Mouse (Mus musculus): Measurements from ENCODE around the gene Depdc1b. TPM values are rescaled to one million over a fixed set of nuclear protein-coding genes. Genes with fewer than 3 reads are reported as not detected.
A peak's percentile ranks its signal among the peaks of the same experiment; 100 is the strongest.

Depdc1b gene
- polyA plus RNA-seq (2021), result 12.2 TPM

DNA sequence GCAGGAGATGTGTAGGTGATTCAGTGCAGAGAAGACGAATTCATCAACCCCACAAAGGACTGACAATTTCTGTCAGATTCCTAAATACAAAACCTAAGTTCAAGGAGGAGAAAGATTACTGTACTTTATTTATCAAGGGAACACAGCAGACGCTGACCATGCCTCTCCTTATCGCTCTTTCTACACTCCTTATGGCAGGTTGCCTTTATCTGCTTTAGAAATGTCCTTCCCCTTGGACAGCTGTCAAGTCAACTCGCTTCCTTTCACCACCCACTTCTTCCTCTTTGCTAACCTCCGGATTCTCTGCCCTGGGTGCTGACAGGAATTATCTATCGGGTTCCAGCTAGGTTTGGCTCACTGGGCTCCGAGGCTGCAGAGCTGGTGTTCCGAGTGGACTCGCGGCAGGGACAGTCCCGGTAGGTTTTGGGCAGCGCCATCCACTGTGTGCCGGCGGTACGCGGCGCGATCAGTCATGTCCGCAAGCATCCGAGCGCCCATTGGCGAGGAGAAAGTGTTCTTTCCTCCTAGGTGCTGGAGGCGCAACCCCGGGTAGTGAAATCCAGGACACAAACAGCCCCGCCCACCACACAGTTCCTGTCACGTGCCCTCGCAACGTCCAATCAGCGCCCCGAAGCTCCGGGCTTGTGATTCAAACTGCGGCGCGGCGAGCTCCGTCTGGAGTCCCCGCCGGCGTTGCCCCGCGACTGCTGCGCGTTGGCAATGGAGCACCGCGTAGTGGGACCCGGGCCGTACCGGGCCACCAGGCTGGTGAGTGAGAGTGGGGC, at the start of gene Depdc1b:
TSS of gene Depdc1b (plus strand) at position 631 of the 785 bp plus-strand sequence.
- no peaks in the 10 kb centered on the region for H3K27me3 ChIP-seq
- ATAC-seq, result peak; percentile 99
- peak; percentile 68 for DNase-seq (ENCODE audit: low read depth, low spot score)
- no peak for TF ChIP-seq CTCF (IDR thresholded peaks at IDR 0.05)
- ChIA-PET POLR2A (interaction anchor here (0.7 to 1.1 kb wide), 3 partner anchors 23 to 126 kb away, joined by 3 read pairs; partner anchors contain the start of gene Elovl7), CTCF (interaction anchor here (0.6 to 4.0 kb wide), 13 partner anchors 9 to 140 kb away, joined by 3 to 19 read pairs (median 4); partner anchors contain the start of gene Elovl7)
- in situ Hi-C loops (cut with MboI; ENCODE audit: low pct_unique_long_range_greater_than_20kb), result no loop called here

DNA sequence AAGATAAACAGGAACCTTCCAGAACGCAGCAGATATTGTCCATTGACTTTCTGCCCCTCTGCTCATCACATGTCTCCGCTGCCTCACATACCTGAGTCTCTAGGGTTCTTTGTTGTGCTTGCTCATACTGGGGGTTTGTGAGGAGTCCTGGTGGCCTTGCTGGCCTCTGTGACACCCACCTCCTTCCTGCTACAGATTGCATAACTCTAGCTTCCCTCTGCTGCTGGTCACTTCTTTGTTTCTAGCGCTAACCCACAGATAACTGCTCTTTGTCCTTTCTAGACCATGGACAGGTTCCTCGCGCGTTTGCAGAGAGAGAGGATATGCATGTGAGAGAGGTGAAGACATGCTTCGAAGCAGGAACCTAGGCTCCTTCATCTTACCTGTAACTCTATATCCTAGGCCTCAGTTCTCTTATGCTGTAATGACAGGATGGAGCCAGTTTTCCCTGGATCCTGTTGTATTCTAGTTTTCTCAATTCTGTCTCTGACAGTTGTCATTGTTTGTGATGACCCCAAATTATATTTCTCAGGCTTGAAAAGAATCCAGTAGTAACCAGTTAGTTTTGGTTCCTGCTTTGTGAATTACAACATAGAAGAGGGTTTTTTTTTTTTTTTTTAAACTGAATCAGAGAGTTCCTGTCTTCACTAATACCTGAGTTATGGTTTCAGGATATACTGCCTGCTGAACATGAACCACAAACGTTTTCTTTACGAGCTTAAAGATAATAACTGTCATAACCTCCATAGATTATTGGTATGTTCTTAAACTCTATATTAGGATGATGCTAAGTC, 48.1 kb upstream of the Depdc1b start:
- H3K27me3 ChIP-seq, result no peaks in the 10 kb centered on the region
- no peak for TF ChIP-seq CTCF (IDR thresholded peaks at IDR 0.05)
- ChIA-PET POLR2A (no interaction called here), CTCF (no interaction called here)
- in situ Hi-C loops (cut with MboI; ENCODE audit: low pct_unique_long_range_greater_than_20kb), result loop anchor here (10.0 kb wide), 1 partner anchor 53 kb away; the partner anchor contains the start of gene Elovl7
- DNase-seq (ENCODE audit: low read depth, low spot score), result no peak
- ATAC-seq, result no peak

DNA sequence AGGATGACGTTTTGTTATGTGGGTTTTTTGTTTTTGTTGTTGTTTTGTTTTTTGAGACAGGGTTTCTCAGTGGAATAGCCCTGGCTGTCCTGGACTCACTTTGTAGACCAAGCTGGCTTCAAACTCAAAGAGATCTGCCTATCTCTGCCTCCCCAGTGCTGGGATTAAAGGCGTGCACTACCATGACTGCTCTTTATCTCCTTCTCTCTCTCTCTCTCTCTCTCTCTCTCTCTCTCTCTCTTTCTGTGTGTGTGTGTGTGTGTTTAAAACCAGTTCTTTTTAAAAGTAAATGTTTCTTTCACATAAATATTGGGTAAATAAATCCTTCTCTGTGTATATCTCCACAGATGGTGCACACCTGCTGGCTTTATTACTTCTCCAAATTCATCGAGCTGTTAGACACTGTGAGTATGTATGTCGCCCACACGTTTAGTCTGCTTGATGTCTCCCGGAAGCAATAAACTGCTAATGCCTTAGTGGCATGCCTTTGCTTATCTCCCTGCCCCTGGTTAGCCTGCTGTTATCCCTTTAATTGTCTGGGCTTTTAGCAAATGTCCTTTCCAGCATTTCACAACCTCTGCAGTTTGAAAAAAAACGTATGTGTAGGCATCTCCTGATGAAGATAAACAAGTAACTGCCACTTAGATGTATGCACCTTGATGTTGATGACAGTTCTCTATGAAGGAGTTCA, 44.5 kb upstream of the Depdc1b start:
- ChIA-PET CTCF (no interaction called here), POLR2A (no interaction called here)
- H3K27me3 ChIP-seq, result no peaks in the 10 kb centered on the region
- in situ Hi-C loops (cut with MboI; ENCODE audit: low pct_unique_long_range_greater_than_20kb), result no loop called here
- ATAC-seq (no peak), DNase-seq (ENCODE audit: low read depth, low spot score) (no peak)
- no peak for TF ChIP-seq CTCF (IDR thresholded peaks at IDR 0.05)

DNA sequence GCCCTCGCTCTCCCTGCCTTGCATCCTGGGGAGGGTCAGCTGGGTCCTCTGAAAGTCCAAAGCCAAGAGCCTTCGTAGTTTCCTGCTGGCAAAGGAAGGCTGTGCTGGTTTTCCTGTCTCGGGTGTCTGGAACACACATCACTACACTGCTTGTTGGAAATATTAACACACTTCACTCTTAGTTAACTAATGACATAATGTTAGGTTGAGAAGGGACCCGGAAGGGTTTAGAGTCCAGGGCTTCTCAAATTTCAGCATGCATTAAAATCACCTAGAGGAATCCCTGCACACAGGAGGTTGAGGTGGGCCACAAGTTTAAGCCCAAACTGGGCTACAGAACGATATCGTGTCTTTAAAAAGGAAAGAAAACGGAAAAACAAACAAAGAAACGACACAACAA, 43.8 kb upstream of the Depdc1b start:
- no peak for TF ChIP-seq CTCF (IDR thresholded peaks at IDR 0.05)
- DNase-seq (ENCODE audit: low read depth, low spot score) (no peak), ATAC-seq (no peak)
- no peaks in the 10 kb centered on the region for H3K27me3 ChIP-seq
- ChIA-PET CTCF (no interaction called here), POLR2A (interaction anchor here (0.6 kb wide), 1 partner anchor 706 kb away, joined by 3 read pairs; no protein-coding TSS in a partner anchor)
- in situ Hi-C loops (cut with MboI; ENCODE audit: low pct_unique_long_range_greater_than_20kb), result no loop called here

DNA sequence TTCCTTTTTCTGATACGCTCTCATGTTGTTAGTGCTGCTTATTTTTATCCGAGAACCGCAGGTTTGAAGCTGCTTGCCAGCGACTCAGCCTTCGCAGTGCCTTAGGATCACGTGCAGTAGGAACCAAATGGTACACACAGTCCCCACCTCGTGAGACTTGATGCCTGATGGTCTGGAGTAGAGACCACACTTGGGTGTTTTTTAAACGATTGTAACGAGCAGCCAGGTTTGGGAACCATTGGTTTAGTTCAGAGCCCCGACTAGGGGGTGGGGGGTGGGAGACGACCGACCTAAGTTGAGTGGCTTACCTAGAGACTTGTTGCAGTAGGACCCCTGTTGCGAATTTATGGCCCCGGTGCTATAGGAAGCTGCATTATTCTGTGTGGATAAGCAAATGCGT, 43.1 kb upstream of the Depdc1b start:
- no peak for ATAC-seq
- no peak for TF ChIP-seq CTCF (IDR thresholded peaks at IDR 0.05)
- H3K27me3 ChIP-seq, result no peaks in the 10 kb centered on the region
- ChIA-PET POLR2A (interaction anchor here (0.6 to 1.1 kb wide), 2 partner anchors 29 to 706 kb away, joined by 3 to 6 read pairs; no protein-coding TSS in a partner anchor), CTCF (no interaction called here)
- no peak for DNase-seq (ENCODE audit: low read depth, low spot score)
- in situ Hi-C loops (cut with MboI; ENCODE audit: low pct_unique_long_range_greater_than_20kb), result no loop called here

DNA sequence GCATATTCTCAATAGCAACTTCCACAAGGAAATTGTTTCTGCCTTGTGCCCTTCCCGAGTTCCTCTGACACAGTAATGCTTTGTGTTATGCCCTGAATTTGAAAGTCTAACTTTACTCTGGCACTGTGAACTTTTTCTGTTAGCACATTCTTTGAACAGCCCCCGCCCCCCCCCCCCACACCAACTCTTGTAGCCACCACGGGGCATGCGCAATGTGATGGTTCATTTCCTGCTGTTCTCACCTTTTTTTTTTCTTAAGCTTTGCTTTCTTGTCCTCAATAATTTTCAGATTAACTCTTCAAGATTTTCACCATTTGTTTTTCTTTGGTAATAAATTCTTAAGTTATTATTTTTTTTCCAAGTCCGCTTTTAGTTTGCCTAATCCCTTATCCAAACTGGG, 42.7 kb upstream of the Depdc1b start:
- no peak for TF ChIP-seq CTCF (IDR thresholded peaks at IDR 0.05)
- in situ Hi-C loops (cut with MboI; ENCODE audit: low pct_unique_long_range_greater_than_20kb), result no loop called here
- DNase-seq (ENCODE audit: low read depth, low spot score), result no peak
- no peaks in the 10 kb centered on the region for H3K27me3 ChIP-seq
- CTCF ChIA-PET, result no interaction called here
- POLR2A ChIA-PET, result interaction anchor here (1.1 kb wide), 1 partner anchor 29 kb away, joined by 6 read pairs; no protein-coding TSS in a partner anchor
- no peak for ATAC-seq

DNA sequence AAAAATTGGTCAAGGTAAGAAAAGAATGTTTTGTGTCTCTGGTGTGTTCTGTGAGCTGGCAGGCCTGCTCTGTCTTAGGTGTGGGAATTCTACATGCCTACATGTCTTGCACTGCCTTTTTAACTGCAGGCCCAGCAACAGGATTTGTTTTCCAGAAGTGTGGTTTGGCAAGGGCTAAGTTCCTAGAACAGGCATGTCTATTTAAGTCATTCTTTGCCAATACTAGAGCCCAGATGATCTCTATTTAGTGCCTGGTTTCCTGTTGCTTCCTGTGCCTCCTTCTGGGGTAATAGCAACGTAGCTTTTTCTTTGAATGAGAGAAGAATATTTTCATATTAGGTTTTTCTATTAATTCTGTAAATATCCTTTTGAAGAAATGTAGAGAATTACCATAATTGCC, 39.6 kb upstream of the Depdc1b start:
- DNase-seq (ENCODE audit: low read depth, low spot score) (no peak), ATAC-seq (no peak)
- ChIA-PET POLR2A (no interaction called here), CTCF (no interaction called here)
- H3K27me3 ChIP-seq, result no peaks in the 10 kb centered on the region
- TF ChIP-seq CTCF (IDR thresholded peaks at IDR 0.05), result no peak
- in situ Hi-C loops (cut with MboI; ENCODE audit: low pct_unique_long_range_greater_than_20kb), result no loop called here

DNA sequence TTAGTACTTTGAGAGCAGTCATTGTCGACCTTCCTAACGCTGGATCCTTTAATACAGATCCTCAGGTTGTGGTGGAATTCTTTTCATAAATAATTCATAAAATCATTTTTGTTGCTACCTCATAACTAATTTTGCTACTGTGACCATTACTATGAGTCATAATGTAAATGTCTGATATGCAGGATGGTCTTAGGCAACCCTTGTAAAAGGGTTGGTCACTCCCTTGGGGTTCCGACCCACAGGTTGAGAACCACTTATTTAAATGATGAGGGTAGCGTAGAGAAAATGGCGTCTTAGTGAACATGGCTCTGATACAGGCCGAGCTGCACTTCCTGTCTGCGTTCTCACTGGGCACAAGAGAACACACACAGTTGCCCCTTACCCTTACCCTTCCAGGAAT, 38.8 kb upstream of the Depdc1b start:
- TF ChIP-seq CTCF (IDR thresholded peaks at IDR 0.05), result no peak
- H3K27me3 ChIP-seq, result no peaks in the 10 kb centered on the region
- ChIA-PET CTCF (interaction anchor here (0.8 kb wide), 1 partner anchor 86 kb away, joined by 3 read pairs; no protein-coding TSS in a partner anchor), POLR2A (no interaction called here)
- ATAC-seq, result no peak
- in situ Hi-C loops (cut with MboI; ENCODE audit: low pct_unique_long_range_greater_than_20kb), result no loop called here
- DNase-seq (ENCODE audit: low read depth, low spot score), result no peak

DNA sequence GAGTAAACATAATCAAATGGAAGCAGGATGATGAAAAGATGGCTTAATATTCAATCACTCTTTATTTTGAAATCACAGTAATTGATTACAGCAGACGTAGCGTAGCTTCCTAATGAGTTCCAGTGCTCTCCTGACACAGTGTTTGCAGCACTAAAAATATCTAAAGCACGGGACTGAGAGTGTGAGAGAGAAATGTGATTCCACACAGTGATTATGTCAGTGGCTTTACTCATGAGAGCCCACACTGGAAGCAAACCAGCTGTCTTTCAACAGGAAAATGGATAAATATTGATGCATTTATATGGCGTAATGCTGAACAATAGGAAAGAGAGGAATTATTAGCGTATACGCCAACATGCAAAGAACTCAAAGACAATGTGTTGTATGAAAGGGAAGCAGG, 37.5 kb upstream of the Depdc1b start:
- DNase-seq (ENCODE audit: low read depth, low spot score) (no peak), ATAC-seq (no peak)
- CTCF ChIA-PET, result interaction anchor here (1.2 to 1.5 kb wide), 2 partner anchors 23 to 51 kb away, joined by 3 read pairs; no protein-coding TSS in a partner anchor

DNA sequence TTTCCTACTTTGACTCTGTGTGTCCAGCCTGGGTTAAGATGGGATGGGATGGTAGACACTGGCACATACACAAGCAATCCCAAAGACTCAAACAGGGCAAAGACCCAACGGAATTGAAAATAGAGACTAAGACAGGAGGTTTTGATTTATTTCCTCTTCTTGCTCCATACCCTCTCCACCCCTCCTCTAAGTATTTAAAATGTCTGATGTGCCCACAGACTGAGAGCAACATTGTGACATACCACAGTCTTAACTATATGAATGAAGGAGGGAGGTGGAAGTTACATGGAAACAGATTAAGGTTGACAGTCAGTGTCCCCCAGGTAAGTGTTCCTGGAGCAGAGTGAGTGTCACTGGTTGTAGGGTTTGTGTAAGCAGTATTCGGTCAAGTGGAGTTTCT, 31.8 kb upstream of the Depdc1b start:
- in situ Hi-C loops (cut with MboI; ENCODE audit: low pct_unique_long_range_greater_than_20kb), result no loop called here
- DNase-seq (ENCODE audit: low read depth, low spot score), result no peak
- TF ChIP-seq CTCF (IDR thresholded peaks at IDR 0.05), result no peak
- CTCF ChIA-PET, result no interaction called here
- ATAC-seq, result no peak
- no peaks in the 10 kb centered on the region for H3K27me3 ChIP-seq
- POLR2A ChIA-PET, result no interaction called here

More for the DNA sequence above, 37.5 kb upstream of the Depdc1b start:
- no peaks in the 10 kb centered on the region for H3K27me3 ChIP-seq
- no peak for TF ChIP-seq CTCF (IDR thresholded peaks at IDR 0.05)
- in situ Hi-C loops (cut with MboI; ENCODE audit: low pct_unique_long_range_greater_than_20kb), result no loop called here
- POLR2A ChIA-PET, result no interaction called here

All from Patski (cell line).